Mouse (Mus musculus): ENCODE results near the gene Fndc9.

The Fndc9 gene

GRCm38 (mm10) chr11:46233966-46234365 is 1.4 kb upstream of the Fndc9 start:
- DNase-seq (ENCODE audit: low read depth): no peak

- DNase-seq (ENCODE audit: low read depth): peak; percentile 81
These were observed 1.6 kb downstream of the Fndc9 start for GRCm38 (mm10) chr11:46236976-46237375.

GRCm38 (mm10) chr11:46241150-46241673 is 5.9 kb downstream of the Fndc9 start:
- DNase-seq (ENCODE audit: low read depth): no peak

GRCm38 (mm10) chr11:46241985-46242384 is 6.7 kb downstream of the Fndc9 start:
- DNase-seq (ENCODE audit: low read depth): no peak

GRCm38 (mm10) chr11:46244731-46245604 is 9.6 kb downstream of the Fndc9 start:
- DNase-seq (ENCODE audit: low read depth): no peak

- no peak for DNase-seq (ENCODE audit: low read depth)
These were observed 10.6 kb downstream of the Fndc9 start for GRCm38 (mm10) chr11:46245926-46246325.

- no peak for DNase-seq (ENCODE audit: low read depth)
These were observed 11.1 kb downstream of the Fndc9 start for GRCm38 (mm10) chr11:46246393-46246792.

GRCm38 (mm10) chr11:46248352-46248751 is 13.0 kb downstream of the Fndc9 start:
- DNase-seq (ENCODE audit: low read depth): no peak

- peak; percentile 80 for DNase-seq (ENCODE audit: low read depth)
These were observed 16.7 kb downstream of the Fndc9 start for GRCm38 (mm10) chr11:46251994-46252393.

- no peak for DNase-seq (ENCODE audit: low read depth)
These were observed 20.0 kb downstream of the Fndc9 start for GRCm38 (mm10) chr11:46255291-46255690.

GRCm38 (mm10) chr11:46258207-46258606 is 22.9 kb downstream of the Fndc9 start:
- peak; percentile 52 for DNase-seq (ENCODE audit: low read depth)

- no peak for DNase-seq (ENCODE audit: low read depth)
These were observed 23.4 kb downstream of the Fndc9 start for GRCm38 (mm10) chr11:46258749-46259148.

GRCm38 (mm10) chr11:46262854-46263253 is 27.5 kb downstream of the Fndc9 start:
- DNase-seq (ENCODE audit: low read depth): no peak

- no peak for DNase-seq (ENCODE audit: low read depth)
These were observed 28.0 kb downstream of the Fndc9 start for GRCm38 (mm10) chr11:46263291-46263690.

- no peak for DNase-seq (ENCODE audit: low read depth)
These were observed 29.3 kb downstream of the Fndc9 start for GRCm38 (mm10) chr11:46264584-46264983.

- no peak for DNase-seq (ENCODE audit: low read depth)
These were observed 29.9 kb downstream of the Fndc9 start for GRCm38 (mm10) chr11:46265031-46265786.

- DNase-seq (ENCODE audit: low read depth): peak; percentile 80
These were observed 33.7 kb downstream of the Fndc9 start for GRCm38 (mm10) chr11:46268991-46269390.

- no peak for DNase-seq (ENCODE audit: low read depth)
These were observed 34.1 kb downstream of the Fndc9 start for GRCm38 (mm10) chr11:46269391-46269790.

- DNase-seq (ENCODE audit: low read depth): no peak
These were observed 34.6 kb downstream of the Fndc9 start for GRCm38 (mm10) chr11:46269893-46270292.

GRCm38 (mm10) chr11:46272058-46272681 is 36.8 kb downstream of the Fndc9 start:
- DNase-seq (ENCODE audit: low read depth): no peak

GRCm38 (mm10) chr11:46273969-46274368 is 38.6 kb downstream of the Fndc9 start:
- DNase-seq (ENCODE audit: low read depth): peak; percentile 28

GRCm38 (mm10) chr11:46275302-46275701 is 40.0 kb downstream of the Fndc9 start:
- DNase-seq (ENCODE audit: low read depth): peak; percentile 93

Measured in naive thymus-derived CD4-positive, alpha-beta T cell, adult 2 months (primary cell).